Mouse (Mus musculus) central nervous system, embryonic 11.5 days (tissue): ENCODE measurements around the gene Hnrnpf. TPM values are rescaled to one million over a fixed set of nuclear protein-coding genes. Genes with fewer than 3 reads are reported as not detected.

Experiments used
- polyA plus RNA-seq: library from polyadenylated mRNA; depleted of rRNA; stranded (reverse); fragments of >200 nt; gene quantifications from 2 replicates; pipeline ENCODE4 v1.2.3, GENCODE M21; 2012; rRNA removed

The Hnrnpf gene
- 422 and 553 TPM in 2 replicates for polyA plus RNA-seq

GRCm38 (mm10) chr6:117900126-117901080 is at the start of gene Hnrnpf:
Gene Hnrnpf (plus strand): TSS chr6:117900324.

DNA sequence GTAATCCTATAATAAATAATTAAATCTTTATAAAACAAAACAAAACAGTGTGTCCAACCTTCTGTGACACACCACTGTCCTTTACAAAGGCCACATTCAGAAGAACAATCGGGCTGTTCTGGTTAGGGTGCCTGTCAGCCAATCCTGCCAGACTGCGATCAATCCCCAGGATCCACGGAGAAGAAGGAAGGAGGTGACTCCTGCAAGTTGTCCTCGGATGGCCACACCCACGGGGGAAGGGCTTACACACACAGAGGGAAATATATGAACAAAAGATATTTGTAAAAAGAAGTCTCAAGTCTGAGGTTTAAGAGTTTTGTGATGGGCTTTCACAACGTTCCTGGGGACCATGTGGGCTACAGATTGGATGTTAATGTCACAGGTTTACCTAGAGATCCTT is 38.3 kb upstream of the Hnrnpf start, which contains the start of gene Zfp239:
TSS of gene Zfp239 (plus strand) at position 253 of the 400 bp plus-strand sequence.

DNA sequence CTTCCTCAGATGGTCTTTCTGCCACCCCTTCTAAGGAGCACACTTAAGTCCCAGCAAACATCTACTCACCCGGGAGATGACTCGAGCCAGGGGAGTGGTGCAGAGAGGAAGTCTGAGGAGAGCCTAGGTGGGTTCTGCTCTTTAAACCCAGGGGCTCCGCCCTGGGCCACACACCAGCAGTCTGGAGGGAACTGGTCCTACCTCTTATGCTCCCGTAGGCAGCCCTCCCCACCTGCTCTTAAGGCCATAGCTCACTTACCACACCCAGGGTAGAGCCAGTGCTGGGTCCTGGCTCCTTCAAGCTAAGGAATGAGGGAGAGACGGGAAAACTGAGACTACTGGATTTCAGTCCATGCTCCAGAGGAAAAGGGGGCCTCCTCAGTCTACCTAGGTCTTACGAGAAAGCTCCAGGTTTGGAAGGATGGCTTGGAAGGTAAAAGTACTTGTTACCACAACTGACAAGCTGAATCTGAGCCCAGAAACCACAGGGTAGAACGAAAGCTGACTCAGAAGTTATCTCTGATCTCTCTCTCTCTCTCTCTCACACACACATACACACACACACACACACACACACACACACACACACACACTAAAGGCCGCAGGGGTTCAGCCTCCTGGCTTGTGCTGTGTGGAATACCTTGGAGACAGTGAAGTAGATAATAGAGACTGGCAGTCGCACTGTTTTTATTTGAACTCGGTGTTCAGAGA is 37.3 kb downstream of the Hnrnpf start, which contains the start of gene Fxyd4:
TSS of gene Fxyd4 (minus strand) at position 471 of the 711 bp plus-strand sequence.

Other genes with a start within 250 kb of the Hnrnpf start
- gene Zfp637, start 59.1 kb upstream of the Hnrnpf start, polyA plus RNA-seq, result 70.3 and 75.2 TPM in 2 replicates
- 4.6 and 10.3 TPM in 2 replicates for gene Zfp239, start 38.2 kb upstream of the Hnrnpf start, polyA plus RNA-seq
- gene Fxyd4, start 37.4 kb downstream of the Hnrnpf start, polyA plus RNA-seq, result not detected in 2 replicates
- gene Rasgef1a, start 111.1 kb downstream of the Hnrnpf start, polyA plus RNA-seq, result 0.31 and 0.35 TPM in 2 replicates
- 5.3 and 7.4 TPM in 2 replicates for gene Csgalnact2, start 238.8 kb downstream of the Hnrnpf start, polyA plus RNA-seq